Mouse (Mus musculus) midbrain, embryonic 12.5 days (tissue): ENCODE data around the gene Slx1b. TPM values are rescaled to one million over a fixed set of nuclear protein-coding genes. Genes with fewer than 3 reads are reported as not detected.
"Not testable (repeated sequence)": the region's sequence is repeated elsewhere in the genome, so short reads cannot be mapped to it uniquely, and the experiment has no call there.

ENCODE experiments used
- ATAC-seq: fragments of 200-750 bp; cut with Nextera tagmentation; 2 replicates; pipeline ENCODE4 v1.8.0; 2017; ENCODE audit warnings: low read depth, moderate TSS enrichment, moderate library complexity; ENCODE audit not compliant: low FRiP score
- H3K27ac ChIP-seq: fragments of 300-500 bp; sonication (generic); replicated peaks from 2 replicates; pipeline ENCODE4 v1.5.1; 2016; ENCODE audit warnings: mild to moderate bottlenecking
- H3K27me3 ChIP-seq: fragments of 300-500 bp; sonication (generic); 2 replicates; pipeline ENCODE4 v1.6.1; 2016; ENCODE audit warnings: mild to moderate bottlenecking
- H3K36me3 ChIP-seq: fragments of 300-500 bp; sonication (generic); 2 replicates; pipeline ENCODE4 v1.6.1; 2016
- H3K4me1 ChIP-seq: fragments of 300-500 bp; sonication (generic); 2 replicates; pipeline ENCODE4 v1.6.1; 2016
- H3K4me2 ChIP-seq: fragments of 300-500 bp; sonication (generic); replicated peaks from 2 replicates; pipeline ENCODE4 v1.6.1; 2016; ENCODE audit warnings: mild to moderate bottlenecking, moderate library complexity
- H3K4me3 ChIP-seq: fragments of 300-500 bp; sonication (generic); 2 replicates; pipeline ENCODE4 v1.5.1; 2016; ENCODE audit warnings: mild to moderate bottlenecking
- H3K9ac ChIP-seq: fragments of 300-500 bp; sonication (generic); replicated peaks from 2 replicates; pipeline ENCODE4 v1.6.1; 2016; ENCODE audit warnings: mild to moderate bottlenecking, moderate library complexity
- H3K9me3 ChIP-seq: fragments of 300-500 bp; sonication (generic); 2 replicates; pipeline ENCODE4 v1.6.1; 2016; ENCODE audit warnings: mild to moderate bottlenecking
- WGBS: fragments of 180-500 bp; shearing (Covaris S2); methylation state at CpG from one replicate; pipeline ENCODE4 v1.1.7; 2016; 5-methylcytosine and 5-hydroxymethylcytosine counted together
- polyA plus RNA-seq: library from polyadenylated mRNA; unstranded; fragments of >200 nt; fragmentation: Nextera tagmentation; extraction: Ambion mirVana; gene quantifications from 2 replicates; pipeline ENCODE4 v1.2.1, GENCODE M21; 2016

Gene Slx1b
- polyA plus RNA-seq, 1 experiment from 2014 or later: 19.1 TPM

DNA sequence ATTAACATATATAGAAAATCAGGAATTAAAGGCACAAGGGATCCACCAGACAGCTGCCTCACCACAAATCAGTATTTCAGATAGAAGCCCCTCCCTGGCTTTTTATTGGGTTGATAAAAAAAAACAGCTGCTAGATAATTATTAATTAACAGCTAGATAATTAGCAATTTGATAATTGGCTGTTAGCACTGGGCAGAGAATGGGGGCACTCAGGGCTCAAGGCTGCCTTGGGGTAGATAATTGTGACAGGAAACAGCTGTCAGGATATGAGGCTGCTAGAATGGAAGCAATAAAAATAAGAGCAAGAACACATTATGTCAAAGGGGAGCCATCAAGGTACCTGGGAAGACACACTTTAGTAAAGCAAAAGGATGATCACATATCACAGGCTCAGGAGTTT is 50.7 kb downstream of the Slx1b start:
- Histone ChIP-seq H3K36me3 (no peaks in the 10 kb centered on the region), H3K9me3 (no peaks in the 10 kb centered on the region), H3K4me1 (peaks cover 2% of the 10 kb centered on the region), H3K4me3 (no peak overlapping the region), H3K9ac (no peak overlapping the region), H3K27me3 (no peaks in the 10 kb centered on the region), H3K4me2 (no peak overlapping the region), H3K27ac (no peak overlapping the region)
- no peak for ATAC-seq

DNA sequence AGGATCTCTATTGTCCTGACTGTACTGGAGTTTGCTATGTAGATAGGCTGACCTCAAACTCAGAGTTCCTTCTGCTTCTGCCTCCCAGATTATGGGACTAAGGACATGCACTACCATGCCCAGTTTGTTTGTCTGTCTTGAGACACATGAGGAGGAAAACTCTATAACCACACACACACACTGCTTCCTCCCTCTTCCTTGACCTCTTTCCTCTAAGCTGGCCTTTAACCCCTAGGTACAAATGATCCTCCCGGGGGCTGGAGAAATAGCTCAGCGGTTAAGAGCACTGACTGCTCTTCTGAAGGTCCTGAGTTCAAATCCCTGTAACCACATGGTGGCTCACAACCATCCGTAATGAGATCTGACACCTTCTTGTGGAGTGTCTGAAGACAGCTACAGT is 51.2 kb downstream of the Slx1b start:
- Histone ChIP-seq H3K27ac (no peak overlapping the region), H3K4me3 (no peak overlapping the region), H3K4me2 (no peak overlapping the region), H3K36me3 (no peaks in the 10 kb centered on the region), H3K27me3 (no peaks in the 10 kb centered on the region), H3K9ac (no peak overlapping the region), H3K4me1 (no peaks in the 10 kb centered on the region), H3K9me3 (no peaks in the 10 kb centered on the region)
- WGBS: 71% methylated on average over 3 of the region's 3 CpGs
- no peak for ATAC-seq

DNA sequence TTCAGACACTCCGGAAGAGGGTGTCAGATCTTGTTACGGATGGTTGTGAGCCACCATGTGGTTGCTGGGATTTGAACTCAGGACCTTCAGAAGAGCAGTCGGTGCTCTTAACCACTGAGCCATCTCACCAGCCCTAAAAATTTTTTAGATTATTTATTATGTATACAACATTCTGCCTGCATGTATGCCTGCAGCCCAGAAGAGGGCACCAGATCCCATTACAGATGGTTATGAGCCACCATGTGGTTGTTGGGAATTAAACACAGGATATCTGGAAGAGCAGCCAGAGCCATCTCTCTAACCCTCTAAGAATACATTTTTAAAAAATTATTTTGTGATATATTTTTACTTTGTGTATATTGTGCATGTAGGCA is 52.4 kb downstream of the Slx1b start:
- not testable (repeated sequence) for ATAC-seq, H3K4me3 ChIP-seq, H3K36me3 ChIP-seq, H3K27me3 ChIP-seq, H3K9me3 ChIP-seq, H3K4me1 ChIP-seq, H3K4me2 ChIP-seq, H3K9ac ChIP-seq, H3K27ac ChIP-seq
- 70% methylated on average over 3 of the region's 3 CpGs for WGBS

DNA sequence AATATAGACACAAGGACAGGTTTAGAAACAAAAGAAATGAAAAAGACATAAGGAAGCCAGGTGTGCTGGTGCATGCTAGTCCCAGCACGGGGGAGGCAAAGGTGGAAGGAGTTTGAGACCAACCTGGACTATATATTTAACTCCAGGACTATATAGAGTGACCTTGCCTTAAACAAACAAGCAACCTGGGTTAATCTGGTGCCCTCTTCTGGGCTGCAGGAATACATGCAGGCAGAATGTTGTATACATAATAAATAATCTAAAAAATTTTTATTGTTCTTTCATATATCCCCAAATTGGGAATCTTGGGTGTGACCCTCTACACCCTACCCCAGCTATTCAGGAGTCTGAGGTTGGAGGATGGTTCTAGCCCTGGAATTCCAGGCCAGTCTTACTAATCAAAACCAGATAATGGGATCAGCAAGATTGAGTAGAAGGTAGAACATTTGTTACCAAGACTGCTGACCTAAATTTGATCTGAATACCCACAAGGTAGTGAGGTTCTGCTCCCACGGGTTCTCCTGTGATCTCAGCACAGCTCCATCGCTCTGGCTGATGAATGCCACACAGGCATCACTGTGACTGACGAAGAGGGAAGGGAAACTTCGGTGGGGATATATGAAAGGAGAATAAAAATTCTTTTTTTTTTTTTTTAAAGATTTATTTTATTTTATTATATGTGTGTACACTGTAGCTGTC is 52.9 kb downstream of the Slx1b start:
- WGBS: 76% methylated on average over 5 of the region's 5 CpGs

More for the DNA sequence above, 52.9 kb downstream of the Slx1b start:
- H3K4me1 ChIP-seq: no peaks in the 10 kb centered on the region
- H3K27me3 ChIP-seq: 0 out of 2 replicates have a peak, but pooled peaks cover 6% of the 10 kb centered on the region
- no peak for ATAC-seq
- H3K9ac ChIP-seq: no peak overlapping the region
- H3K27ac ChIP-seq: no peak overlapping the region
- no peaks in the 10 kb centered on the region for H3K36me3 ChIP-seq
- H3K9me3 ChIP-seq: no peaks in the 10 kb centered on the region
- no peak overlapping the region for H3K4me3 ChIP-seq
- no peak overlapping the region for H3K4me2 ChIP-seq

Other genes starting within 250 kb of the Slx1b start
- gene Atp2a1, start 232.7 kb downstream of the Slx1b start, polyA plus RNA-seq: 0.57 and 0.58 TPM in 2 replicates
- gene Sh2b1, start 220.4 kb downstream of the Slx1b start, polyA plus RNA-seq: 60.9 and 66.1 TPM in 2 replicates
- 115 and 119 TPM in 2 replicates for gene Tufm, start 208.4 kb downstream of the Slx1b start, polyA plus RNA-seq
- gene Atxn2l, start 192.3 kb downstream of the Slx1b start, polyA plus RNA-seq: 72.8 and 82.0 TPM in 2 replicates
- 200 and 222 TPM in 2 replicates for gene Eif3c, start 129.4 kb downstream of the Slx1b start, polyA plus RNA-seq
- gene Apobr, start 110.8 kb downstream of the Slx1b start, polyA plus RNA-seq: 0.27 and 0.63 TPM in 2 replicates
- 26.1 and 29.2 TPM in 2 replicates for gene Cln3, start 110.0 kb downstream of the Slx1b start, polyA plus RNA-seq
- not detected in 2 replicates for gene Il27, start 100.8 kb downstream of the Slx1b start, polyA plus RNA-seq
- gene Nupr1, start 64.9 kb downstream of the Slx1b start, polyA plus RNA-seq: 4.4 and 7.9 TPM in 2 replicates
- gene Sgf29, start 46.5 kb downstream of the Slx1b start, polyA plus RNA-seq: 44.1 and 46.4 TPM in 2 replicates
- 0.45 and 1.1 TPM in 2 replicates for gene Sult1a1, start 19.4 kb downstream of the Slx1b start, polyA plus RNA-seq
- 151 TPM in 2 replicates for gene Bola2, start 383 bp downstream of the Slx1b start, polyA plus RNA-seq
- 60.8 and 65.9 TPM in 2 replicates for gene Coro1a, start 12.0 kb upstream of the Slx1b start, polyA plus RNA-seq
- gene Mapk3, start 63.8 kb upstream of the Slx1b start, polyA plus RNA-seq: 56.1 and 58.0 TPM in 2 replicates
- 2.0 and 2.4 TPM in 2 replicates for gene Gdpd3, start 70.5 kb upstream of the Slx1b start, polyA plus RNA-seq
- 125 and 126 TPM in 2 replicates for gene Ypel3, start 81.2 kb upstream of the Slx1b start, polyA plus RNA-seq
- 0.64 and 0.65 TPM in 2 replicates for gene Tbx6, start 85.7 kb upstream of the Slx1b start, polyA plus RNA-seq
- 315 and 323 TPM in 2 replicates for gene Ppp4c, start 96.7 kb upstream of the Slx1b start, polyA plus RNA-seq
- gene Fam57b, start 101.9 kb upstream of the Slx1b start, polyA plus RNA-seq: 19.3 and 20.0 TPM in 2 replicates
- not detected in 2 replicates for gene 4930451I11Rik, start 135.9 kb upstream of the Slx1b start, polyA plus RNA-seq
- gene Doc2a, start 151.6 kb upstream of the Slx1b start, polyA plus RNA-seq: 6.3 and 7.7 TPM in 2 replicates
- gene Hirip3, start 166.2 kb upstream of the Slx1b start, polyA plus RNA-seq: 43.1 and 51.6 TPM in 2 replicates
- gene Ino80e, start 166.6 kb upstream of the Slx1b start, polyA plus RNA-seq: 90.9 and 96.0 TPM in 2 replicates
- 68.3 and 71.0 TPM in 2 replicates for gene Taok2, start 188.9 kb upstream of the Slx1b start, polyA plus RNA-seq
- gene Tmem219, start 227.1 kb upstream of the Slx1b start, polyA plus RNA-seq: 32.7 and 36.5 TPM in 2 replicates
- 50.5 and 53.7 TPM in 2 replicates for gene Kctd13, start 233.1 kb upstream of the Slx1b start, polyA plus RNA-seq